Mouse (Mus musculus) forebrain, embryonic 16.5 days (tissue): ENCODE results near the gene Top3b. TPM values are rescaled to one million over a fixed set of nuclear protein-coding genes. Genes with fewer than 3 reads are reported as not detected.

Source experiments
- polyA plus RNA-seq: library from polyadenylated mRNA; unstranded; fragments of >200 nt; fragmentation: Nextera tagmentation; extraction: Ambion mirVana; gene quantifications from 2 replicates; pipeline ENCODE4 v1.2.1, GENCODE M21; 2015

Gene Top3b
- polyA plus RNA-seq, 1 experiment from 2014 or later, result 72.5 TPM

Other genes with a start within 250 kb of the Top3b start
- not detected in 2 replicates for gene Olfr19, start 194.3 kb upstream of the Top3b start, polyA plus RNA-seq
- 10.3 and 12.5 TPM in 2 replicates for gene Spag6l, start 41.3 kb upstream of the Top3b start, polyA plus RNA-seq
- 0.25 TPM in 1 of 2 replicates, not detected in the other for gene Igll1, start 6.8 kb upstream of the Top3b start, polyA plus RNA-seq
- 3.0 and 4.4 TPM in 2 replicates for gene Vpreb1, start 107 bp downstream of the Top3b start, polyA plus RNA-seq
- 28.3 and 29.3 TPM in 2 replicates for gene Ppm1f, start 25.7 kb downstream of the Top3b start, polyA plus RNA-seq
- 196 and 210 TPM in 2 replicates for gene Mapk1, start 112.6 kb downstream of the Top3b start, polyA plus RNA-seq
- gene Ypel1, start 199.0 kb downstream of the Top3b start, polyA plus RNA-seq, result 171 and 173 TPM in 2 replicates
- gene Ppil2, start 240.5 kb downstream of the Top3b start, polyA plus RNA-seq, result 158 and 182 TPM in 2 replicates